Mouse (Mus musculus) midbrain, postnatal 0 days (tissue): ENCODE measurements around the gene Eif6. TPM values are rescaled to one million over a fixed set of nuclear protein-coding genes. Genes with fewer than 3 reads are reported as not detected.
"Not testable (repeated sequence)": the region's sequence is repeated elsewhere in the genome, so short reads cannot be mapped to it uniquely, and the experiment has no call there.

Source experiments
- ATAC-seq: fragments of 200-750 bp; cut with Nextera tagmentation; 2 replicates; pipeline ENCODE4 v1.8.0; 2017; ENCODE audit warnings: moderate number of reproducible peaks, mild to moderate bottlenecking, moderate TSS enrichment, moderate library complexity; ENCODE audit not compliant: low FRiP score
- DNase-seq: peaks from one replicate; pipeline ENCODE4 v3.0.0-alpha.2; 2015; ENCODE audit warnings: low spot score
- H3K27ac ChIP-seq: fragments of 300-500 bp; sonication (generic); 2 replicates; pipeline ENCODE4 v1.5.1; 2014; ENCODE audit warnings: low read depth, mild to moderate bottlenecking, low read length, mixed read lengths
- H3K27me3 ChIP-seq: fragments of 300-500 bp; sonication (generic); 2 replicates; pipeline ENCODE4 v1.6.1; 2014; ENCODE audit warnings: low read length, control low read depth, mixed read lengths; ENCODE audit not compliant: insufficient read depth
- H3K36me3 ChIP-seq: fragments of 300-500 bp; sonication (generic); 2 replicates; pipeline ENCODE4 v1.6.1; 2014; ENCODE audit warnings: low read length, control low read depth, mixed read lengths; ENCODE audit not compliant: insufficient read depth
- H3K4me1 ChIP-seq: fragments of 300-500 bp; sonication (generic); 2 replicates; pipeline ENCODE4 v1.6.1; 2014; ENCODE audit warnings: mild to moderate bottlenecking, control low read depth, antibody characterized with exemption, low read length, mixed read lengths; ENCODE audit not compliant: insufficient read depth
- H3K4me2 ChIP-seq: fragments of 300-500 bp; sonication (generic); 2 replicates; pipeline ENCODE4 v1.6.1; 2014; ENCODE audit warnings: low read depth, mild to moderate bottlenecking, low read length, mixed read lengths; ENCODE audit not compliant: poor library complexity, severe bottlenecking
- H3K4me3 ChIP-seq: fragments of 300-500 bp; sonication (generic); 2 replicates; pipeline ENCODE4 v1.5.1; 2014; ENCODE audit warnings: low read depth, mild to moderate bottlenecking, low read length, moderate library complexity
- H3K9ac ChIP-seq: fragments of 300-500 bp; sonication (generic); replicated peaks from 2 replicates; pipeline ENCODE4 v1.6.1; 2014; ENCODE audit warnings: mild to moderate bottlenecking, low read length, moderate library complexity, mixed read lengths; ENCODE audit not compliant: poor library complexity, severe bottlenecking
- H3K9me3 ChIP-seq: fragments of 300-500 bp; sonication (generic); 2 replicates; pipeline ENCODE4 v1.6.1; 2016; ENCODE audit warnings: low read length, control low read depth
- CTCF ChIP-seq: IDR thresholded peaks from 2 replicates; pipeline ENCODE4 v1.5.1; 2016; ENCODE audit warnings: antibody characterized with exemption, mild to moderate bottlenecking
- WGBS: fragments of 180-500 bp; shearing (Covaris S2); extraction: QIAGEN DNeasy Blood & Tissue Kit; methylation state at CpG from one replicate; pipeline ENCODE4 v1.1.7; 2014; 5-methylcytosine and 5-hydroxymethylcytosine counted together
- polyA plus RNA-seq: library from polyadenylated mRNA; unstranded; fragments of >200 nt; fragmentation: Nextera tagmentation; extraction: Ambion mirVana; gene quantifications from 2 replicates; pipeline ENCODE4 v1.2.1, GENCODE M21; 2015
- total RNA-seq: library from RNA; depleted of rRNA; stranded (reverse); fragments of >200 nt; gene quantifications from 2 replicates; pipeline ENCODE4 v1.2.3, GENCODE M21; 2014

The Eif6 gene
- total and polyA plus RNA-seq, 2 experiments from 2014 or later = 85.4 to 130 TPM

DNA sequence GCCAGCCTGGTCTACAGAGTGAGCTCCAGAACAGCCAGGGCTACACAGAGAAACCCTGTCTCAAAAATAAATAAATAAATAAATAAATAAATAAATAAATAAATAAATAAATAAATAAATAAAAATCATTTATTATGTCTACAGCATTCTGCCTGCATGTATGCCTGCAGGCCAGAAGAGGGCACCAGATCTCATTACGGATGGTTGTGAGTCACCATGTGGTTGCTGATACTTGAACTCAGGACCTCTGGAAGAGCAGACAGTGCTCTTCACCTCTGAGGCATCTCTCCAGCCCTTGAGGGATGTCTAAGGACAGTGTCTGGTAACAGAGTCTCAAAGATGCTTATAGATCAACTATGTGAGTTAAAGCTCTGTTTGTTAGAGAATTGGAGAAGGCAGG lies 5.4 kb upstream of the Eif6 start:
- ATAC-seq, H3K9me3 ChIP-seq, DNase-seq, H3K27ac ChIP-seq, H3K27me3 ChIP-seq, H3K4me3 ChIP-seq, H3K4me2 ChIP-seq, H3K36me3 ChIP-seq, H3K4me1 ChIP-seq, H3K9ac ChIP-seq: not testable (repeated sequence)
- 70% methylated on average over 1 of the region's 1 CpGs for WGBS
- TF ChIP-seq CTCF = peak; percentile 47

DNA sequence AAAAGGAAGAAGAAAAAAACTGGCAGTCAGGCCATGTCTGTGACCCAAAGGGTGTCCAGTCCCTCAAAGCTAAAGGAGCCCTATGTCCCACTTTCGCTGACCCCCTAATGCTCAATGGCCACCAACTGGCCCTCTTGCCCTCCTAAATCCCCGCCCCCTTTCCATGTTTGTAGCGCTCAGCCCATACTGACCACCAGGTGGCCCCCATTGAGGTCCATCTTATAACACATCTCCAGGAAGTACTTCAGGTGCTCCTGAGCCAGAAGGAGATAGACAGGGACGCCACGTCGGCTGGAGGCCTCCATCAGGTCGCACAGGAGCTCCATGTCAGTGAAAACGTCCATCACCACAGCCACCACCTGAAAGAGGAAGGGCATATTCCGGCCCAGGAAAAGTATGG lies 4.6 kb upstream of the Eif6 start:
- no peak overlapping the region for H3K9ac ChIP-seq
- H3K27ac ChIP-seq = no peak overlapping the region
- 68% methylated on average over 9 of the region's 9 CpGs for WGBS
- H3K4me1 ChIP-seq = peaks cover 3% of the 10 kb centered on the region; the same call in 1 of the 2 replicates
- no peaks in the 10 kb centered on the region for H3K9me3 ChIP-seq
- DNase-seq (no peak), ATAC-seq (no peak)
- TF ChIP-seq CTCF = peak; percentile 51
- no peak overlapping the region for H3K4me2 ChIP-seq
- no peaks in the 10 kb centered on the region for H3K36me3 ChIP-seq
- H3K27me3 ChIP-seq = no peaks in the 10 kb centered on the region
- no peak overlapping the region for H3K4me3 ChIP-seq

DNA sequence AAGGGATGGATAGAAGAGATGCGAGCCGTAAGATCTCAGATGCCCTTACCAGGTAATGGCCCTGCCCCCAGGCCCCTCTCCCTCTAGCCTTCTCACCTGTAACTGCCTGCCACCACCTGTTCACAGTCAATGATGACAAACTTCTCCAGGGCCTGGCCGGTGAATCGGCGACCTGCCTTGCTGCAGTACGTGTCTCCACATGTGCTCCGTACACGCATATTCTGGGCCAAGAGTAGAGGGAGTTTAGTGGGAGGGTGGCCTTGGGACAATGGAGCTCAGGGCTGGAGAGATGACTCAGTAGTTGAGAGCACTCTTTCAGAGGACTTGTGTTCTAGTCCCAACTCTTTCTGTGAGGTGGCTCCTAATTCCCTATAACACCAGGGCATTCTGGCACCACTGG lies 4.1 kb upstream of the Eif6 start:
- WGBS = 93% methylated on average over 8 of the region's 8 CpGs
- H3K9me3 ChIP-seq = no peaks in the 10 kb centered on the region
- no peak overlapping the region for H3K27ac ChIP-seq
- H3K36me3 ChIP-seq = no peaks in the 10 kb centered on the region
- H3K9ac ChIP-seq = no peak overlapping the region
- no peak overlapping the region for H3K4me3 ChIP-seq
- H3K4me2 ChIP-seq = no peak overlapping the region
- ATAC-seq = no peak
- H3K27me3 ChIP-seq = no peaks in the 10 kb centered on the region
- DNase-seq = no peak
- no peak for TF ChIP-seq CTCF
- H3K4me1 ChIP-seq = peaks cover 4% of the 10 kb centered on the region; the same call in 1 of the 2 replicates

DNA sequence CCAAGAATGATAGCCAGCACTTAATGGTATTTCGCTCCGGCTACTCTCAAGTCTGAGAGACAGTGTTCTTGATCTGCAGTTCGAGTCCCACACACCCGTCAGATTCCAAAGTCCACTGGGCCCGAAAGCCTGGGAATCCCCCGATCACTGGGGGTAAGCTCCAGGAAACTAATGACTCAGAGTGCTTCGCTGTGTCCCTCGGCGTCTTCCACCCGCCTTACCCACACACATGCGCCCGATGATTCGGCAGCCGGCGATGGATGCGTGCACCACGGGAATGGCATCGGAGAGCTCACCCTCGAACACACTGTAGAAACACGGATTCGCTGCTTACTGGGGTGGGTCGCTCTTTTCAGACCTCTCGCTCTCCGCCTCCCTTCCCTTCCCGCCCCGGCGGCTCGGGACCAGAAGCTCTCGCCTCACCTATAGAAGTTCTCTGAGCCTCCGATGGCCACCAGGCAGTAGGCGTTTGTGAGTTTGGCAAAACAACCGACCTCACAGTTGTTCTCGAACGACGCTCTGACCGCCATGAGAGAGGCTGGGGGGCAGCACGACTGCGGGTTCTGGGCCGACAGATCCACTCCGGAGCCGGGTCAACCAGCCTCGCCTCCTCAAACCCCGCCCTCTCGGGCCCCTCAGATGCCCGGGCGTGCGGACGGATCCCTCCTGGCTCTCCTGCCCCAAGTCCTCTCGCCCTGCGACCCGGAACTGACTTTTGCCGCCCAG lies 658 bp downstream of the Eif6 start:
- DNase-seq (no peak), ATAC-seq (peak; percentile 15; the same call in 1 of the 2 replicates)
- Histone ChIP-seq H3K27me3 (no peaks in the 10 kb centered on the region), H3K4me1 (peaks cover 6% of the 10 kb centered on the region; the same call in 1 of the 2 replicates), H3K4me2 (peak overlapping the region; percentile 56), H3K9me3 (no peaks in the 10 kb centered on the region), H3K4me3 (peak overlapping the region; percentile 72), H3K27ac (peak overlapping the region; percentile 87), H3K9ac (peak overlapping the region; percentile 54), H3K36me3 (peaks cover 22% of the 10 kb centered on the region)
- WGBS = 3% methylated on average over 52 of the region's 52 CpGs
- TF ChIP-seq CTCF = no peak

DNA sequence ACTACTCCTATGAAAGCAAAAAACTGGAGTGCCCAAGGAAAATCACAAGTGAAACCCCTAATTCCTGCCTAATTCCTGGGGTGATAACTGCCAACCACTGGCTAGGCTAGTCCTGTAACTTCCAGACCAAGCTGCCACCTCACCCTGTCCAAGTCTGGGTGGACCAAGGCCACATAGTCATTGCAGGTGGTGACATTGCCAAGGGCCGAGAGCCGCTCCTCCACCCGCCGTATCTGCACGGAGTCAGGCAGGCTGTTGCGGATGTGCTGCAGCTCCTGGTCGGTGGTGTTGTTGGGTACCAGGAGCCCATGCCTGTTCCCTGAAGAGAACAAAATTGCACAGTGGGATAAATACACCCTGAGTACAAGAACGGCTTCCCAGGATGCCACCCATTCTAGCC lies 3.0 kb downstream of the Eif6 start:
- WGBS = 99% methylated on average over 8 of the region's 8 CpGs
- no peaks in the 10 kb centered on the region for H3K9me3 ChIP-seq
- peaks cover 27% of the 10 kb centered on the region for H3K36me3 ChIP-seq
- no peak overlapping the region for H3K27ac ChIP-seq
- no peak overlapping the region for H3K4me3 ChIP-seq
- TF ChIP-seq CTCF = no peak
- H3K27me3 ChIP-seq = no peaks in the 10 kb centered on the region
- H3K4me2 ChIP-seq = no peak overlapping the region
- peaks cover 6% of the 10 kb centered on the region; the same call in 1 of the 2 replicates for H3K4me1 ChIP-seq
- no peak overlapping the region for H3K9ac ChIP-seq
- DNase-seq (no peak), ATAC-seq (no peak)

DNA sequence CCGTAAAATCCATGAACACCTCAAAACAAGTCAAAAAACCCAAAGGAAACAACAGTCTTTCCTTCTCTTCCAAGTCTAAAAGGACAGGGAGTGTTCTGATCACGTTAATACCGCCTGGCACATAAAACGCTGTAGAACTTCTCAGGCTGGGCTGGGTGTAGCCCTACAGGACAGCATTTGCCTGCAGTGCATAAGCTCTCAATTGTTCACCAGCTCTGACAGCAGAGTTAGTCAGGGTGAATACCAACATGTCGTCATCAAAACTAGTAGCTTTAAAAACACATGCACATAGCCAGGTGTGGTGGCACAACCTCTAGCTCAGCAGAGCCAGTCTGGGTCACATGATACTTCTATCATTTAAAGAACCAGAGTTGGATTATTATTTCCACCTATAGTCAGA lies 5.9 kb downstream of the Eif6 start:
- peaks cover 38% of the 10 kb centered on the region for H3K36me3 ChIP-seq
- 94% methylated on average over 5 of the region's 5 CpGs for WGBS

More for the DNA sequence above, 5.9 kb downstream of the Eif6 start:
- no peak overlapping the region for H3K4me2 ChIP-seq
- no peak for DNase-seq
- no peak overlapping the region for H3K4me3 ChIP-seq
- H3K27ac ChIP-seq = no peak overlapping the region
- TF ChIP-seq CTCF = no peak
- no peak for ATAC-seq
- H3K9ac ChIP-seq = no peak overlapping the region
- peaks cover 13% of the 10 kb centered on the region; the same call in 1 of the 2 replicates for H3K4me1 ChIP-seq
- H3K9me3 ChIP-seq = no peaks in the 10 kb centered on the region
- H3K27me3 ChIP-seq = no peaks in the 10 kb centered on the region
